Comparison of ENCODE assay signal across 21 mouse cellular contexts in genomic region chr15:30071668-30072067, GRCm38 (mm10).
DNase-seq lines count a peak whose midpoint lies in the region; ATAC-seq lines count a peak whose summit lies in the region.
"Had no signal": no experiment of that assay in that cellular context is flagged by ENCODE, and none has a peak within 500 bp of the region (broad histone marks: within the 10 kb centered on the region; RNA-seq: fewer than 3 reads in every experiment).

No protein-coding gene starts in this region.

- DNase-seq in heart, adult 11 months: peak; percentile 29
- no peak for DNase-seq in heart, postnatal 25 days (ENCODE audit: low spot score)
- peak; percentile 84 for DNase-seq in ES-CJ7 (ENCODE audit: low read depth, low spot score)
- peak; percentile 83 for DNase-seq in R1 (ENCODE audit: low read depth, low spot score)
- DNase-seq in frontal cortex, postnatal 36 days (ENCODE audit: low spot score in 2 of 2): no peak
- no peak for DNase-seq in cerebellum, postnatal 14 days
- DNase-seq: adrenal gland, adult 8-10 months; adrenal gland, postnatal 25 days; B cell, adult 2 months; cerebellum, adult 11 months; cerebellum, adult 18-20 months; cerebellum, adult 8-10 months; cerebellum, adult 9-11 months; cerebellum, postnatal 25 days; forebrain, postnatal 0 days had no signal

- ATAC-seq in granulocyte monocyte progenitor cell, adult 5-6 weeks (replicated peaks; ENCODE audit: poor library complexity, severe bottlenecking): no peak
- ATAC-seq: activated CD4-positive, CD25-positive, alpha-beta regulatory T cell, adult 4 months; CD4-positive, CD25-positive, alpha-beta regulatory T cell, adult 4 months; forebrain, embryonic 13.5 days; forebrain, embryonic 15.5 days; forebrain, postnatal 0 days; Patski had no signal

- intact Hi-C loops in heart, postnatal 25 days (cut with DNase I): no loop called here

Comparison
In these comparisons a context has a peak if more than half of its experiments do, and no peak if none do; other contexts are left out.
1. DNase-seq: peak in heart, adult 11 months (single experiment), ES-CJ7 (single experiment) and R1 (single experiment); none in heart, postnatal 25 days (single experiment), frontal cortex, postnatal 36 days (0 of 2) and cerebellum, postnatal 14 days (0 of 2).